Mouse (Mus musculus): ENCODE measurements around the gene Atp2b4. TPM values are rescaled to one million over a fixed set of nuclear protein-coding genes. Genes with fewer than 3 reads are reported as not detected.

Gene Atp2b4
- 22.3 and 24.4 TPM in 2 replicates for polyA plus RNA-seq (2015; fragmentation: Nextera tagmentation; extraction: Ambion mirVana)

GRCm38 (mm10) chr1:133800948-133801393 lies at the start of gene Atp2b4:
Gene Atp2b4, minus strand, starts transcription at chr1:133801041.
- Histone ChIP-seq H3K4me1 (peaks cover 53% of the 10 kb centered on the region), H3K27me3 (no peaks in the 10 kb centered on the region), H3K36me3 (no peaks in the 10 kb centered on the region), H3K9me3 (replicated peaks) (no peaks in the 10 kb centered on the region), H3K4me3 (replicated peaks) (peak within 1 kb of the TSS; percentile 72), H3K4me2 (replicated peaks) (peak within 1 kb of the TSS; percentile 86), H3K9ac (peak within 1 kb of the TSS; percentile 53), H3K27ac (replicated peaks) (peak within 1 kb of the TSS; percentile 93)
- peak; percentile 90 for ATAC-seq (ENCODE audit: insufficient number of reproducible peaks, low FRiP score, low TSS enrichment, low read depth)
- WGBS: 0% methylated on average over 16 of the region's 16 CpGs

- no peak for ATAC-seq (ENCODE audit: insufficient number of reproducible peaks, low FRiP score, low TSS enrichment, low read depth)
- Histone ChIP-seq H3K9me3 (replicated peaks) (no peaks in the 10 kb centered on the region), H3K4me2 (replicated peaks) (no peak overlapping the region), H3K36me3 (no peaks in the 10 kb centered on the region), H3K27me3 (no peaks in the 10 kb centered on the region), H3K4me1 (peaks cover 19% of the 10 kb centered on the region), H3K4me3 (replicated peaks) (no peak overlapping the region), H3K9ac (no peak overlapping the region), H3K27ac (replicated peaks) (no peak overlapping the region)
- 26% methylated on average over 9 of the region's 9 CpGs for WGBS
Observed at GRCm38 (mm10) chr1:133844734-133845133, 43.9 kb upstream of the Atp2b4 start.

GRCm38 (mm10) chr1:133843900-133844299 lies 43.1 kb upstream of the Atp2b4 start:
- H3K9me3 ChIP-seq (replicated peaks): no peaks in the 10 kb centered on the region
- no peaks in the 10 kb centered on the region for H3K36me3 ChIP-seq
- no peaks in the 10 kb centered on the region for H3K27me3 ChIP-seq
- H3K4me3 ChIP-seq (replicated peaks): no peak overlapping the region
- no peak overlapping the region for H3K4me2 ChIP-seq (replicated peaks)
- peaks cover 19% of the 10 kb centered on the region for H3K4me1 ChIP-seq
- ATAC-seq (ENCODE audit: insufficient number of reproducible peaks, low FRiP score, low TSS enrichment, low read depth): no peak
- no peak overlapping the region for H3K9ac ChIP-seq
- WGBS: 91% methylated on average over 6 of the region's 6 CpGs
- no peak overlapping the region for H3K27ac ChIP-seq (replicated peaks)

- H3K36me3 ChIP-seq: no peaks in the 10 kb centered on the region
- 48% methylated on average over 4 of the region's 4 CpGs for WGBS
- no peaks in the 10 kb centered on the region for H3K9me3 ChIP-seq (replicated peaks)
- no peak overlapping the region for H3K27ac ChIP-seq (replicated peaks)
- no peak overlapping the region for H3K4me2 ChIP-seq (replicated peaks)
- no peaks in the 10 kb centered on the region for H3K27me3 ChIP-seq
- peaks cover 19% of the 10 kb centered on the region for H3K4me1 ChIP-seq
- no peak overlapping the region for H3K4me3 ChIP-seq (replicated peaks)
- ATAC-seq (ENCODE audit: insufficient number of reproducible peaks, low FRiP score, low TSS enrichment, low read depth): no peak
- no peak overlapping the region for H3K9ac ChIP-seq
Observed at GRCm38 (mm10) chr1:133843370-133843769, 42.5 kb upstream of the Atp2b4 start.

- WGBS: 61% methylated on average over 11 of the region's 11 CpGs
- no peak overlapping the region for H3K9ac ChIP-seq
- H3K4me1 ChIP-seq: peaks cover 19% of the 10 kb centered on the region
- H3K4me2 ChIP-seq (replicated peaks): no peak overlapping the region
- no peak overlapping the region for H3K27ac ChIP-seq (replicated peaks)
- H3K27me3 ChIP-seq: no peaks in the 10 kb centered on the region
- H3K4me3 ChIP-seq (replicated peaks): no peak overlapping the region
- no peaks in the 10 kb centered on the region for H3K36me3 ChIP-seq
- no peak for ATAC-seq (ENCODE audit: insufficient number of reproducible peaks, low FRiP score, low TSS enrichment, low read depth)
- no peaks in the 10 kb centered on the region for H3K9me3 ChIP-seq (replicated peaks)
Observed at GRCm38 (mm10) chr1:133842074-133842725, 41.4 kb upstream of the Atp2b4 start.

- H3K27ac ChIP-seq (replicated peaks): no peak overlapping the region
- ATAC-seq (ENCODE audit: insufficient number of reproducible peaks, low FRiP score, low TSS enrichment, low read depth): no peak
- 69% methylated on average over 15 of the region's 15 CpGs for WGBS
- H3K9ac ChIP-seq: no peak overlapping the region
- no peaks in the 10 kb centered on the region for H3K27me3 ChIP-seq
- peaks cover 19% of the 10 kb centered on the region for H3K4me1 ChIP-seq
- no peak overlapping the region for H3K4me3 ChIP-seq (replicated peaks)
- no peak overlapping the region for H3K4me2 ChIP-seq (replicated peaks)
- no peaks in the 10 kb centered on the region for H3K36me3 ChIP-seq
- no peaks in the 10 kb centered on the region for H3K9me3 ChIP-seq (replicated peaks)
Observed at GRCm38 (mm10) chr1:133841171-133841926, 40.5 kb upstream of the Atp2b4 start.

- H3K36me3 ChIP-seq: no peaks in the 10 kb centered on the region
- 44% methylated on average over 12 of the region's 12 CpGs for WGBS
- H3K4me2 ChIP-seq (replicated peaks): no peak overlapping the region
- no peaks in the 10 kb centered on the region for H3K27me3 ChIP-seq
- H3K27ac ChIP-seq (replicated peaks): no peak overlapping the region
- no peak overlapping the region for H3K9ac ChIP-seq
- no peak for ATAC-seq (ENCODE audit: insufficient number of reproducible peaks, low FRiP score, low TSS enrichment, low read depth)
- H3K9me3 ChIP-seq (replicated peaks): no peaks in the 10 kb centered on the region
- H3K4me1 ChIP-seq: peaks cover 19% of the 10 kb centered on the region
- H3K4me3 ChIP-seq (replicated peaks): no peak overlapping the region
Observed at GRCm38 (mm10) chr1:133840530-133840929, 39.7 kb upstream of the Atp2b4 start.

- ATAC-seq (ENCODE audit: insufficient number of reproducible peaks, low FRiP score, low TSS enrichment, low read depth): no peak
Observed at GRCm38 (mm10) chr1:133834309-133834708, 33.5 kb upstream of the Atp2b4 start.

GRCm38 (mm10) chr1:133832781-133833180 lies 31.9 kb upstream of the Atp2b4 start:
- 37% methylated on average over 5 of the region's 5 CpGs for WGBS
- H3K27ac ChIP-seq (replicated peaks): no peak overlapping the region
- ATAC-seq (ENCODE audit: insufficient number of reproducible peaks, low FRiP score, low TSS enrichment, low read depth): no peak

More at GRCm38 (mm10) chr1:133834309-133834708, 33.5 kb upstream of the Atp2b4 start:
- H3K27ac ChIP-seq (replicated peaks): no peak overlapping the region
- H3K36me3 ChIP-seq: no peaks in the 10 kb centered on the region
- no peak overlapping the region for H3K9ac ChIP-seq
- no peak overlapping the region for H3K4me2 ChIP-seq (replicated peaks)
- no peak overlapping the region for H3K4me3 ChIP-seq (replicated peaks)
- no peaks in the 10 kb centered on the region for H3K9me3 ChIP-seq (replicated peaks)
- H3K4me1 ChIP-seq: peaks cover 3% of the 10 kb centered on the region
- H3K27me3 ChIP-seq: no peaks in the 10 kb centered on the region
- 78% methylated on average over 6 of the region's 6 CpGs for WGBS

GRCm38 (mm10) chr1:133826193-133826592 lies 25.4 kb upstream of the Atp2b4 start:
- Histone ChIP-seq H3K9ac (no peak overlapping the region), H3K9me3 (replicated peaks) (no peaks in the 10 kb centered on the region), H3K4me1 (peaks cover 20% of the 10 kb centered on the region), H3K27me3 (no peaks in the 10 kb centered on the region), H3K27ac (replicated peaks) (no peak overlapping the region), H3K36me3 (no peaks in the 10 kb centered on the region), H3K4me3 (replicated peaks) (no peak overlapping the region), H3K4me2 (replicated peaks) (no peak overlapping the region)
- WGBS: 51% methylated on average over 7 of the region's 7 CpGs
- no peak for ATAC-seq (ENCODE audit: insufficient number of reproducible peaks, low FRiP score, low TSS enrichment, low read depth)

More at GRCm38 (mm10) chr1:133832781-133833180, 31.9 kb upstream of the Atp2b4 start:
- Histone ChIP-seq H3K27me3 (no peaks in the 10 kb centered on the region), H3K36me3 (no peaks in the 10 kb centered on the region), H3K4me1 (peaks cover 3% of the 10 kb centered on the region), H3K4me3 (replicated peaks) (no peak overlapping the region), H3K4me2 (replicated peaks) (no peak overlapping the region), H3K9me3 (replicated peaks) (no peaks in the 10 kb centered on the region), H3K9ac (no peak overlapping the region)

- Histone ChIP-seq H3K4me2 (replicated peaks) (no peak overlapping the region), H3K36me3 (no peaks in the 10 kb centered on the region), H3K9ac (no peak overlapping the region), H3K4me1 (peaks cover 24% of the 10 kb centered on the region), H3K9me3 (replicated peaks) (no peaks in the 10 kb centered on the region), H3K27me3 (no peaks in the 10 kb centered on the region), H3K4me3 (replicated peaks) (no peak overlapping the region), H3K27ac (replicated peaks) (no peak overlapping the region)
- WGBS: 32% methylated on average over 8 of the region's 8 CpGs
- ATAC-seq (ENCODE audit: insufficient number of reproducible peaks, low FRiP score, low TSS enrichment, low read depth): no peak
Observed at GRCm38 (mm10) chr1:133825543-133825942, 24.7 kb upstream of the Atp2b4 start.
